Comparison of ENCODE assay signal across 8 mouse cellular contexts in genomic region chr12:56345367-56346089, GRCm38 (mm10). TPM values are rescaled to one million over a fixed set of nuclear protein-coding genes. Genes with fewer than 3 reads are reported as not detected.
DNase-seq lines count a peak whose midpoint lies in the region; ATAC-seq and TF ChIP-seq lines count a peak whose summit lies in the region.

Gene Mbip, minus strand, starts transcription at chr12:56345894.

- ATAC-seq in forebrain, embryonic 15.5 days (replicated peaks), result peak; percentile 100
- ATAC-seq in neutrophil, adult 5-6 weeks (ENCODE audit: extremely low read depth, insufficient number of reproducible peaks, low FRiP score, poor library complexity, severe bottlenecking), result peak; percentile 100

- H3K9me3 ChIP-seq in ES-E14 (ENCODE audit: control insufficient read depth, insufficient read depth, low read depth, low read length), result no peaks in the 10 kb centered on the region
- H3K9me3 ChIP-seq in forebrain, embryonic 15.5 days, result no peaks in the 10 kb centered on the region

- no peaks in the 10 kb centered on the region for H3K36me3 ChIP-seq in ES-E14 (ENCODE audit: control insufficient read depth, insufficient read depth, low read length, poor library complexity, severe bottlenecking)
- H3K36me3 ChIP-seq in forebrain, embryonic 15.5 days, result no peaks in the 10 kb centered on the region

- no peak for TF ChIP-seq CTCF in lung, adult 2 months (IDR thresholded peaks at IDR 0.05; ENCODE audit: insufficient read depth, low read length)

- H3K27ac ChIP-seq in ES-E14 (ENCODE audit: insufficient read depth, low read depth, low read length, poor library complexity, severe bottlenecking), result no peak within 1 kb of the TSS
- H3K27ac ChIP-seq in forebrain, embryonic 15.5 days (replicated peaks), result peak within 1 kb of the TSS; percentile 79

- H3K9ac ChIP-seq in ES-E14 (ENCODE audit: insufficient read depth, low read depth, low read length, poor library complexity, severe bottlenecking), result peak within 1 kb of the TSS; percentile 84
- peak within 1 kb of the TSS; percentile 86 for H3K9ac ChIP-seq in forebrain, embryonic 15.5 days (replicated peaks)

- DNase-seq in ES-E14 (ENCODE audit: low read depth, low spot score), result peak; percentile 99
- peak; percentile 95 for DNase-seq in cerebellum, adult 11-12 months
- DNase-seq in heart, postnatal 25 days (ENCODE audit: low spot score), result peak; percentile 84
- peak; percentile 94 to 99 for DNase-seq in layer of hippocampus, adult 18-20 months (ENCODE audit: low spot score in 2 of 2)
- DNase-seq in lung, adult 2 months, result peak; percentile 98
- peak; percentile 85 to 92 for DNase-seq in thymus, adult 18-20 months

- H3K4me1 ChIP-seq in ES-E14 (ENCODE audit: control insufficient read depth in 2 of 2, insufficient read depth in 2 of 2, low read length in 2 of 2, poor library complexity in 1 of 2), result peaks cover 0 to 5% of the 10 kb centered on the region in 2 experiments; a peak in 1 of 4 replicates
- peaks cover 13% of the 10 kb centered on the region for H3K4me1 ChIP-seq in forebrain, embryonic 15.5 days
- H3K4me1 ChIP-seq in lung, adult 2 months (ENCODE audit: control insufficient read depth, insufficient read depth, low read length), result no peaks in the 10 kb centered on the region; the same call in 1 of the 2 replicates

- intact Hi-C loops in heart, postnatal 25 days (cut with DNase I), result no loop called here

- peak within 1 kb of the TSS; percentile 80 to 86 for H3K4me3 ChIP-seq in ES-E14 (ENCODE audit: insufficient read depth in 1 of 2, low read depth in 1 of 2, low read length in 2 of 2, poor library complexity in 1 of 2, severe bottlenecking in 1 of 2)
- peak within 1 kb of the TSS; percentile 72 for H3K4me3 ChIP-seq in forebrain, embryonic 15.5 days
- peak within 1 kb of the TSS; percentile 98 for H3K4me3 ChIP-seq in lung, adult 2 months (replicated peaks; ENCODE audit: extremely low read depth, low read depth, low read length)

- H3K27me3 ChIP-seq in forebrain, embryonic 15.5 days, result no peaks in the 10 kb centered on the region

- H3K4me2 ChIP-seq in forebrain, embryonic 15.5 days (replicated peaks), result peak within 1 kb of the TSS; percentile 57

- peak; percentile 84; the same call in 1 of the 2 replicates for TF ChIP-seq POLR2A in lung, adult 2 months (IDR thresholded peaks at IDR 0.05; ENCODE audit: borderline replicate concordance, extremely low read depth, low read depth, low read length)

- in situ Hi-C loops in ES-E14 (cut with MboI; ENCODE audit: low sequenced_read_pairs in 2 of 2, unreplicated experiment in 2 of 2), result no loop called here

- under 1% methylated on average over 35 of the region's 37 CpGs for WGBS in forebrain, embryonic 15.5 days
- under 1% methylated on average over 37 of the region's 37 CpGs for whole genome bisulfite sequencing in lung, adult 2 months

TF ChIP-seq in ES-E14, 5 proteins besides CTCF, POLR2A, EP300 and RAD21:
- peak; percentile 78; the same call in 1 of the 2 replicates for TF ChIP-seq CHD2 (IDR thresholded peaks at IDR 0.05; ENCODE audit: low read depth, low read length)
- no peak for TF ChIP-seq MAFK (IDR thresholded peaks at IDR 0.05; ENCODE audit: insufficient read depth, low read depth, low read length)
- TF ChIP-seq ZNF384 (IDR thresholded peaks at IDR 0.05; ENCODE audit: low read depth, low read length), result no peak
- TF ChIP-seq HCFC1 (IDR thresholded peaks at IDR 0.05; ENCODE audit: borderline replicate concordance, insufficient read depth, low read length), result peak; percentile 75
- TF ChIP-seq ZC3H11A (IDR thresholded peaks at IDR 0.05; ENCODE audit: borderline replicate concordance, low read depth, low read length), result 0 out of 2 replicates have a peak, but pooled peaks have one; percentile 17

RNA-seq across cellular contexts. Expression of gene Mbip, which starts in this region (rescaled TPM):
- total RNA-seq in ES-E14 (2012; rRNA removed), result 21.7 and 22.4 TPM in 2 replicates
- polyA plus RNA-seq in forebrain, embryonic 15.5 days (2015; fragmentation: Nextera tagmentation; extraction: Ambion mirVana), result 45.6 and 49.7 TPM in 2 replicates
- total RNA-seq in heart, postnatal 25 days (2021), result 1 to 10 TPM; 6.5 to 7.8 TPM
- 10 to 100 TPM; 19.7 to 20.2 TPM for total RNA-seq in layer of hippocampus, adult 18-20 months (2021)
- 30.3 and 37.8 TPM in 2 replicates for polyA plus RNA-seq in lung, adult 2 months (2012; rRNA removed)
- 30.9 and 31.9 TPM in 2 replicates for total RNA-seq in neutrophil, adult 5-6 weeks (2017)
